Mouse (Mus musculus) kidney, adult 9 months (tissue): ENCODE measurements around the gene Washc1.
"Not testable (repeated sequence)": the region's sequence is repeated elsewhere in the genome, so short reads cannot be mapped to it uniquely, and the experiment has no call there.

Experiments
- DNase-seq: peaks from one replicate; pipeline ENCODE4 v3.0.0; 2022

Washc1 gene

DNA sequence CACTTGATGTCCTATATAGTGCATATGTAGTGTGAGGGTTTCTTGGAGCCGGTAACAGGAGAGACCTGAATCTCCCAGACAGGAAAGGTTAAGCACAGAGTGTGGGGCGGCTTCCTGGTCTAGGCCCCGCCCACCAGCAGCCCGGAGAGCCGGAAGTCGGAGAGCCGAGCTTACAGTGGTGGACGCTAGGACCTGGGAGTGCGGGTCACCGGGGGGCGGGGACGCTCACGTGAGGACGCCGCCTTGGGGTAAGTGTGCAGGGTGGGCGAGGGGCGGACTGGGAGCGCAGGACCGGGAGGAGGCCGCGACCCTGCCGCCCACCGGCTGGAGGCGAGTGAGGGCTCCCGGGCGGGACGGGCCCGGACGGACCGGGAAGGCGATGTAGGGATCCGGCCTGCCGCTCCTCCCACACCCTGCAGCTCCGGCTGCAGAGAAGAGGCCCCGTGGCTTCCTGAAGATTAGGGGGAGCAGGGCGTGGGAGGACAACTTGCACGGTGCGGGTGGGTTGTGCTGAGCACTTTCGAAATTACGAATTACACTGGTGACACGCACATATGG, at the start of gene Washc1:
Washc1 (plus strand) TSS at position 144 of the 558 bp plus-strand sequence.
- peak; percentile 91 for DNase-seq

DNA sequence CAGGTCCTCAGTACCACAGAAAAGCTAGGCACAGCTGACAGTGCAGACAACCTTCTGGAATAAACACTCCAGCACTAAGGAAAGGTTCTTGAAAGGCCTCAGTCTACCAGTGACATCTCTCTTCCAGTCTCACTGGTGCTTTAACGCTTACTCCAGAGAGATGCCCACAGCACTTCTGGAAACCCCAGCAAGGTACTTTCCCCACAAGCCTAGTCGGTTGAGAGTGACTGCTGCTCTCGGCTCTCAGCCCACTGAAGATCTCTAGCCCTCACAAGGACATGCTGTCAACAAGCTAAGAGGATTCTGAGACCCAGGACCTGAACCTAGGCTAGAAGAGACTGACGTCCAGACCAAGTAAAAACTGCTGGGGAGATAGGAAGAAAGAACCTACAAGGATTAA, 46.2 kb upstream of the Washc1 start:
- no peak for DNase-seq

DNA sequence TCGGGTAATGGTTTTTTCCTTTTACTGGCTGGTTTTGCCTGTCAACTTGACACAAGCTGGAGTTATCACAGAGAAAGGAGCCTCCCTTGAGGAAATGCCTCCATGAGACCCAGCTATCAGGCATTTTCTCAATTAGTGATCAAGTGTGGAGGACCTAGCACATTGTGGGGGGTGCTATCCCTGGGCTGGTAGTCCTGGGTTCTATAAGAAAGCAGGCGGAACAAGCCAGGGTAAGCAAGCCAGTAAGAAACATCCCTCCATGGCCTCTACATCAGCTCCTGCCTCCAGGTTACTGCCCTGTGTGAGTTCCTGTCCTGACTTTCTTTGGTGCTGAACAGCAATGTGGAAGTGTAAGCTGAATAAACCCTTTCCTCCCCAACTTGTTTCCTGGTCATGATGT, 42.3 kb upstream of the Washc1 start:
- DNase-seq, result not testable (repeated sequence)

DNA sequence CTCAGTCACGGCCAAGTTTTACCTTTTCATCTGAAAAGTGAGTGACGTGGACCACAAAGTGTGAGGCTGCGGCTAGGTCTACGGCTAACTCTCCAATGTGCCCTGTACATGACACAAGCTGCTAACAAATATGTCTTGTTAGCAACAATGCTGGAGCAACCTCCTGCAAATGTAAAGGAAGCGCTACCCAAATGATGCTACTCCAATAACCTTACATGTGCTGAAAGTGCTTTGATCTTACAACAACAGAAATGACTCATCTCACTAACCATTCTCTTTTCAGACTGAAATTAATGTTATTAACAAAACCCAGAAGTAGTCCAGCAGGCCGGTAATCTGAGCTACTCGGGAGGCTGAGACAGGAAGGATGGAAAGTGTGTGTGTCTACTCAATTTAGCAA, 37.4 kb upstream of the Washc1 start:
- DNase-seq, result no peak

DNA sequence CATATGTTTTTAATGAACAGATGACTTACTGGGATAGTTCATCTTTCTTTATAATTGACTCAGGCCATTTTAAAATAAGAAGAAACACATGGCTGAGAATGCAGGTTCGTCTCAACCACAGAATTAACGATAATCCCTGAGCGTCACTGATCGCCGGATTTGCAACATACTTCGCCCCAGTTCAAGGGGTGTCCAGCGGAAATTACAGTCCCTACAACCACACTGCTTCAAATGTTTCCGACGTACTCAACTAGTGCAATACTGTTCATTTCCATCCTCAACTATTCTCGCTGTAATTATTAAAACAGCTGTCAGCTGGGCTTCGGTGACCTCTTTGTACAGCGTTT, 35.5 kb upstream of the Washc1 start:
- no peak for DNase-seq

DNA sequence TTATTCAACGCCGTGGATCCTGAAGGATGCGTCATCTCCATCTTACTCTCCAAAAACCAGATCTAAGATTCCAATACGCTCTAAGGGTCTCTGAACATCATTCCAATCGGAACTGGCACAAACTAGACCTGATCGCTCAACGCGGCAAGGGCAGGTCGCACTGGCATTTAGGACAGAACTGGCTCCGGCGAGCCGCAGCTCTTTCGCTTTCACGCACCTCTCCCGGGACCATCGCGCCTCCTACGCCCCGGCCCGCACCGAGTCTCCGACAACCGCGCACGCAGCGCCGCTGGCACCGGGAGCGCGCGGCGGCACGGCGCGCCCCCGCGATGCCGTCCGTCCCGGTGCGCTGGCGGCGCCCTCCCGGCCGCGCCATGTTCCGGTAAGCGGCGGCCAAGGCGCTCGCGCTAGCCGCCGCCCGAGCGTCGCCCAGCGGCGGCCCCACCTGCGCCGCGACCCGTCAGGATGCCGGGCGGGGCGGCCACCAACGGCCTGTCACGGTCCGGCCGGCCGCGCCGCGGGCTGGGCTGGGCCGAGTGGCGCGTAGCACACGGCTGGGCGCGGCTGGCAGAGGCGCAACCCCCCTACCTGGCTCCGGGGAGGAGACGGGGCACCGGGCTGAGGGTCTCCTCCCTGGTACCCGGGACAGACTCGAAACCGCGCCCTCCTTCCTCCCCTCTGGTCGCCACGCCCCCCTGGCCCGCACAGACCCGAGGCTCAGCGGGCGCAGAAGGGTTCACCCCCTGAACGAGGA, 35.0 kb upstream of the Washc1 start:
- DNase-seq, result peak; percentile 33

DNA sequence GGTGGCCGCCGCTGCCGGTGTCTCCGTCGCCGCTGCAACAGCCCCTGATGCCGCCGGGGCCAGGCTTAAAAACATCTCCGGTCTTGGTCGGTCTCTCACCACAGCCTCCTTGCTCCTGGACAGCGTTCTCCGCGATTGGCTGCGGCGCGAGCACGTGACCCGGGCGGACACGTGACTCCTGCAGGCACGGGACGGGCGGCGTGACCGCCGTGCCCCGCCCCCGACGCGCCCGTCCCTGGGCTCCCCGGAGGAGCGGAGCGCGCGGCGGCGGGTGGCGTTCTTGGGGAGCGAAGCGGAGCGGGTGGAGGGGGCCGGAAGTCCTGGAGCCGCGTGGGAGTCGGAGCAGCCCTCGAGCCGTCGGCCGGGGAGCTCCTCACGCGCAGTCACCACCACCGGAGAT, 34.4 kb upstream of the Washc1 start, which contains the start of gene Ankrd12:
Ankrd12 (minus strand) TSS at position 156 of the 400 bp plus-strand sequence.
- DNase-seq, result peak; percentile 97

DNA sequence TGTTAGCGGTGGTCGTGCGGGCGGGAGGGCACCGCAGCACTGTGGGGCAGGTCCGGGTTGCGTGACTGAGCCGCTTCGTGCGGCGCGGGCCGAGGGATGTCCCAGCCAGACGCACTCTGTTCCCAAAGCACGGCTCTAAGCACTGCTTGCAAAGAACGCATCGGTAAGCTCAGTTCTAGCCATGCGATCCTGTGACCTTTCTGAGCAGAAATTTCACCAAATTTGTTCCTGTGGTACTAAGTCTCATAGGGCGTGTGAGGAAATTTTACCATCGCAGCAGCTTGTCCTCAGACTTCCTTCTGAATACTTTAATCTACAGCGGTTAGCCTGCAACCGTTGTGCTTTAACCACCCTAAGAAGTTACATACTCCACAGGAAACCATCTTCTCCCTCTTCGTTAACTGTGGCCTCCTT, 33.9 kb upstream of the Washc1 start:
- DNase-seq, result no peak

DNA sequence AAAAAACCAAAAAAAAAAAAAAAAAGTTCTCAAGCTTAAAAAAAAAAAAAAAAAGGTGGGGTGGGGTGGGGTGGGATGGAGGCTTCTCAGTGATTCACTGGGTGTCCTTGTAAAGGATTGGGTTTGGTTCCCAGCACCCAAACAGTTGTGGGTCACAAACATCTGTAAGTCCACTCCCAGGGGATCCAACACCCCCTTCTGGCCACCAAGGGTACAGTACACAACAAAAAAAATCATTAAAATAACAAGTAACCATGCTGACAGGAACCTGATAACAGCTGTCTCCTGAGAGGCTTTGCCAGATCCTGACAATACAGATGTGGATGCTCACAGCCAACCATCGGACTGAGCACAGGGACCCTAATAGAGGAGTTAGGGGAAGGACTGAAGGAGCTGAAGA, 26.9 kb upstream of the Washc1 start:
- no peak for DNase-seq

DNA sequence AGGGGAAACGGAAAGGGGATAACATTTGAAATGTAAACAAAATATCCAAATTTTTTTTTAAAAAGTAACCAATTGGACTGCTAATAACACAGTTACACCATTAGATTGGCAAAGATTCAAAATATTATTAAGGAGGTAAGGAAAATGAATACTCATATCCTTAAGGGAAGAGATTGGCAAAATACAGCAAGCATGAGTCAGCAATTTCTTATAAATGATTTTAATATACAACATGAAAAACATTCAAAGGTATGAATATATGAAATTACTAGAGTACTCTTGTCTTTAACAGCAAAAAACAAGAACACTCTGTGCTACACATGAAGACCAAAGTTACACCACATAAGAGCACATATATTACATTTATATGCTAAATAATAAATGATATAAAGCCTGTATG, 26.3 kb upstream of the Washc1 start:
- no peak for DNase-seq

DNA sequence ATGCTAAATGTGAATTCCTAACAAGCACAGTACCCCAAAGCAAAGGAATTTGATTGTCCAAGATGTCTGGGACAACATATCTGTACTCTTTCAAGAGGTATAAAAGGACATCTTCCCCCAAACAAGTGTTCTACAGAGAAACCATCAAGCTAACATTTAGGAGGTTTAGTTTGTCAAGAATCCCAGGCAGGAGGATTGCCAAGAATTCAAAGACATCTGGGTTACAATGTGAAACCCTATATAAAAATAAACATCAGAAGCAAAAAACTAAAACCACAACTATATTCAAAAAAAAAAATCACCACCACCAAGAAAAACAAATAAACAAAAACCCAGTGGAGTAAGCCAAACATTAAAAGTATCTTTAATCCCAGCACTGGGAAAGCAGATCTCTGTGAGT, 21.1 kb upstream of the Washc1 start:
- no peak for DNase-seq

DNA sequence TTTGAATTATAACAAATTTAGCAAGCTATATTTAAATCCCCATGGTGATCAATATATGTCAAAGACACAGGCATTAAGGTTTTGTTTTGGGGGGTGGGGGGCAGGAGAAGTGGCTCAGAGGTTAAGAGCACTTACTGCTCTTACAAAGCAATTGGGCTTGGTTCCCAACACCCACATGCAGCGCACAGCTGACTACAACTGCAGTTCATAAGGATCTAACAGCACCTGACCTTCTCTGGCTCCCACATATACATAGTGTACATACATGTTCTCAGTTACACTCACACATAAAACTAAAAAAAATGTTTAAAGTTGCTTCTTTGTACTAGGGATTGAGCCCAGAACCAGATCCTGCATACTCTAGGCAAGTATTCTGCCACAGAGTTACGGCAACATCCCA, 20.0 kb upstream of the Washc1 start:
- DNase-seq, result no peak

DNA sequence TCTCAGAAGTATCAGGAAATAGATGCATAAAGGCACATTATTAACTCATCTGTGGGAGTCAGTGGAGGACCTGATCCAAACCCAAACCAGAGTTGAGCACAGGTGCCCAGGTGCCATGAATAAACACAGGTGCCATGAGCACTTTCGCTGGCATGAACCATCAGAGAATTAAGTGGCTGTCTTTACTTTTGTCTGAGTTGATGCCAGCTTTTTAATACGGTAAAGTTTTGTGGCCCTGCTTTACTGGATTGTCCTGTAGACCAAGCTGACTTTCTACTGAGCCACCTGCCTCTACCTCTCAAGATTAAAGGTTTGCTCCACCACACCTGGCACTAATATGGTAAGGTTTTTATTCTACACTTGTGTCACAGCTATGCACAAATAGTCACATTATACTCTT, 19.3 kb upstream of the Washc1 start:
- DNase-seq, result no peak

DNA sequence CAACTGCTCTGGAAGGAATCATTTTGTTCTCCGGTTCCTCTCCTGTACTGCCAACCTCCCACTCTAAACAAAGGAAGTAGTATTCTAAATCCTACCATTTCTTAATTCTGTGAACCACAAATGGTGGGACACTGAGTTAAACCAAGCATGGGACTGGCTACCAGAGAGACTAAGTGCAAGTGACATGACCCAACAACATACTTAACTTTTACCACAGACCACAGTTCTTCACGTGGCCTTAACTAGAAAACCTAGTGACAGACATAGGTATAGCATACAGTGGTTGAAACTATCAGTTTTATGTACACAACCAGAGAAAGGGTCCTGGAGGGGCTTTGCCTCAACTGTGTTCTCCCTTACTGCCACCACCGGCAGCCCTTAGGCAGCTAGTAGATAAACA, 18.7 kb upstream of the Washc1 start:
- no peak for DNase-seq

DNA sequence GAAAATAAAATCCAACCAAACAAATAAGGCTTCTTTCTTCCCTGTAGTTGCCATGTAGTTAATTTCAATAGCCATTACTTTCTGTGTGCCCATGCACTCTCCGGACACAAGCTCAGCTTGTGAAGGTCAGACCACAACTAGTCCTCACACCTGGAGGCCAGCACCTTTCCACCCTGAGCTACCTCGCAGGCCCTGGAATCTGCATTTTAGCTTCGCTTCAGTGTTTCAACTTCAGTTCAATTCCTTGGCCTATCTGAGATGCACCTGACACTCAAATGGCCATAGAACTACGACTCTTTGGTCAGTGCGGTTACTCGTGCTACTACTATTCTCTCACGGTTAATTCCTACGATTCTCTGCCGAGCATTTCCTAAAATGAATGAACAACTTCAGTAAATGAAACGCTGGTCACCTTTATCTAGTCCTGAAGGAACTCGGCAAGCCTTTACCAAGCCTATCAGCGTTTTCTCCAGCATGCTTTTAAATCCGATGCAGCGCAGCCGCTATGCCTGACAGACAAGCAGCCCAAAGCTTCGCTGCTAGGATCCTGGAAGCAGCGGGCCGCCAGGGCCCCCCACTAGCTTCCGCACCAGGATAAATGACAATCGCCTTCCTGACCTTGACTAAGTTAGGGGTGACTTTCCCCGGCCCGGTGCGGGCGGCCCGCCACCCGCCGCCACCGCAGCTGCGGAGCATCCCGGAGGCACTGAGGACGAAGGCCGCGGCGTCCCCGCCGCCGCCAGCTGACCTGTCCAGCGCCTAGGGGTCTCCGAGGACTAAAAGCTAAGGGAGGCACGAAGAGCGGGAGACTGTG, 10.6 kb upstream of the Washc1 start:
- DNase-seq, result peak; percentile 46

DNA sequence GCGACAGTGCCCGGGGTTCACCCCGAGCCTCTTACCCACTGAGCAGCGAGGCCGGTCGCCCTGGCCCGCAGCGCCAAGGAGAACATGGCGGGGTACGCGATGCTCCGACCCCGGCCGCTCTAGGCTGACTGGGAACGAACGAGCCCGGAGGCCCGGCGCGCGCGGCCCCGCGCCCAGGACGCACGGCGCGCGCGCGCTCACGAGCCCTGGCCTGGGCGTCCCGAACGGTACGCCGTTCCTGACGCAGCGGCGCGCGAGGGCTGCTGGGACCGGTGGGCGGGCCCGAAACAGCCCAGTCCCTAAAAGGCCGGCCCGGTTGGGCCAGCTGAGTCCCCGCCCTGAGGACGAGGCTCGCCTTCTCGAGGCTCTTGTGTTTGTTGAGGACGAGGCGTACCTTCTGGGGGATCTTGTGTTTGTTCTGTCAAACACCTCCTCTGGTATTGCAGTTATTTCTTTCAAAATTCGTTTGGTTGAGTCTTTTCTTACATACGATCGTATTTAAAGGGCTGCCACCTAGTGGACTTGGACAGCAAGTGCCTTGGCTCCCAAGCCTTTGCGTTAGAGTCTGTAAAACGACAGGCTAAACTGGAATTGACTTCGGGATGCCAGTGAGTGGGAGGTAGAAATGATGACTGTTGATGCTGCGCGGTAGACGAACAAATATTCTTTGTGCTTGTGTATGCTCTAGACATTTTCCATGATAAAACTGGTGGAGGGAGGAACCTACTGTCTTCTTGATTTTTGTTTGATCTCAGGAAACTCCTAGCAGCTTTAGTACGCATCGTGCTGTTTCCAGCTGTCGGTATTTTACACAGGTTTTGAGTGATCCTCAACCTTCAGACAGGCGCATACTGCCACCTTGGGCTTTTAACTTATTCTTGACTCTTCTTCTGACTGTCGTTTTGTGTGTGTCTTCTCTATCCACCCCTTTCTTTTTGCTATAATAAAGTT, 9.7 kb upstream of the Washc1 start, which contains the start of gene Ndufv2:
Ndufv2 (minus strand) TSS at position 180 of the 951 bp plus-strand sequence.
- DNase-seq, result peak; percentile 93

DNA sequence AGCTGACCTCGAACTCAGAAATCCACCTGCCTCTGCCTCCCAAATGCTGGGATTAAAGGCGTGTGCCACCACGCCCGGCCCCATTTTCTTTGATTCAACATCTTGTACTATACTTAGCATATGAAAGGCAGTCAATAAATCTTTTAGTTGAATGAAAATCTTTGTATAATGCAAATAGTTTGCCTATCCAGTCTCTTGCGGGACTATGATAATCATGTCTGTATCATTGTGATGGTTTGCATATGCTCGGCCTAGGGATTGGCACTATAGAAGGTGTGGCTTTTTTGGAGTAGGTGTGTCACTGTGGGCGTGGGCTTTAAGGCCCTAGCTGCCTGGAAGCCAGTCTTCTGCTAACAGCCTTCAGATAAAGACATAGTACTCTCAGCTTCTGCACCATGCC, 7.3 kb upstream of the Washc1 start:
- DNase-seq, result no peak

DNA sequence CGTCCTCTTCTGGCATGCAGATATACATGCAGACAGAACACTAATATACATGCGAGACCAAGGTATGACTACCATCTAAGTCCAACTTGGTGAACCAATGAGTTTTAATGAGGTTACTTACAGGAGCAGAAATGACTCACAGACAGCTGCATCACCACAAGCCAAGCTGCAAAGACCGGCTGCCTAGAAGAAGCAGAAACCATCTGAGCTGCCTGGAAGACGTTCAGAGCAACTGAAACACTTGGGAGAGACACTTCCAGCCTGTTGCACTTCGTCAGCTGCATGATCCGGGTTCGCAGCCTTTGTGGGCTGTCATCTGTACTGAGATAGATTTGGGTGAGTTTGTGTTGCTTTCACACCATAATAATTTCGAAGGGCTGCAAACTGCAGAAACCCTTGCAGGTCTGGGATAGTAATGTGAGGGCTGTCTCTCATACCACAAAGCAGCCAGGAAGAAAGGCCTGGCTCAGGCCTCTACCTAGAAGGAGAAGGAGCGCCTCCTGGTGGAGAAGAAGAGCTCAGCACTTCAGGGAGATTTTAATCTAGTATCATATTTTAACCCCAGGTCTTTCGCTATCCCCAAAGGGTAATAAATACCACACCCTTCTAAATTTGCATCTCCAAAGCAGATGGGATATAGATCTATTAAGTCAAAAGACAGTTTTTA, 4.6 kb upstream of the Washc1 start:
- peak; percentile 62 for DNase-seq

DNA sequence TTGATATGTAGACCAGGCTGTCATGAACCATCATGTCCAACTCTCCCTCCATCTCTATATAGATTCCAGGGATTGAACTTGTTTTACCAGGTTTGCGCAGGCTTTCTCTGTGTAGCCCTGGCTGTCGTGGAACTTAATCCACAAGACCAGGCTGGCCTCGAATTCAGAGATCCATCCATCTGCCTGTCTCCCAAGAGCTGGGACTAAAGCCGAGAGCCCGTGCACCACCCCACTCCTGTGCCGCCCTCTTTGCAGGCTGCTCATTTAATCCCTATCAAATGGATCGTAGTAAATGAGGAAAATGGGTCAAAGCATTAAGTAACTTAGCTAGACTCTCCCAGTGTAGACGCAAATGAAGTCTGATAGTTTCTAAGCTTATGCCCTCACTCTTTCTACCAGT, 3.9 kb upstream of the Washc1 start:
- DNase-seq, result no peak

DNA sequence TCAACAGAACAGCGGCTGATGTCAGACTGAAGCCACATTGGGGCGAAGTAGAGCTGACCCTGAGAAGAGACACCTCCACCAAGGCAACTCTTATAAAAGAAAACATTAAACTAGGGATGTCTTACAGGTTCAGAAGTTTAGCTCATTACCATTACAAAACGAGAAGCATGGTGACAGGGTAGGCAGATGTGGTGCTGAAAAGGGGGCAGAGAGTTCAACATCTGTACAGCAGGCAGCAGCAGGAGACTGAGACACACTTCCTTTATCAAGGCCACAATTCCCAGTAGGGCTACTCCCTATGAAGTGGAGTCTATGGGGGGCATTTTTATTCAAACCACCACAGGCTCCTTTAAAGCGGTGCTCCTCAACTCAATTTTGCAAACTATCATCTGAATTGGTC, 3.1 kb upstream of the Washc1 start:
- DNase-seq, result no peak

DNA sequence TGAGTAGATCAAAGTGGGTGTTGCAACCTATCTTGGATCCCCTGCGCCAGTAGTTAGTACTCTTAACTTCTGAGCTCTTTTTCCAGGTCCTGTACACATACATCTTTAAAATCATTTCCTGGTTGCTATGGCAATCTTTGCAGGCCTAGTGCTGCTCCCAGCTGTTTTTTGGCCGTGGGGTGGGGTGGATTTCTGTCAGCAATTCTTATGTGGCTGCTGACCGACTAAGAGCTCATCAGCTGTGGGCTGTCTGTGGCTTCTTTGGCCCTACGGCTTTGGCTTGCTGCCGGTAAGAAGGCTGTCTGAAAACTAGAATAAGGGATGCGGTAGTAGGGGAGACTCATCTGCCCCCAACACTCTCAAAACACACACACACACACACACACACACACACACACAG, 599 bp upstream of the Washc1 start:
- no peak for DNase-seq

DNA sequence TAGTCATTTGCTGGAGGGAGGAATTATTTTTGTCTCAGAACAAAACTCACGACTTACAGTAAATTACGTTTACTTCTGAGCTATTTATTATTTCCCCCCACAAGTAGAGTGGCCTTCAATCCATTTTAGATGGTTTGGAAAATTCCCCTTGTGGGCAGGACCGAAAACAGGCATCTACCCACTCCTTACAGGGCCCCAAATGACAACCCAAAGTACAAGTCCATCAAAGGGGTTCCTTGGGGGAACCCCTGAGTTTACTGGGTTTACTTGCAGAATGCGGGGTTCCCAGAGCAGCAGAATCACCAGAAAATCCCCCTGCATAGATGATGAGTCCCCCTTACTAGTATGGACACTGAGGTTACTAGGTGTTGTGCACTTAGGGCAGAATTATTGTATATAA, 821 bp downstream of the Washc1 start:
- no peak for DNase-seq
